Mouse (Mus musculus): ENCODE measurements at regions not wholly inside any gene's neighbourhood (a gene's known extent, or its start where the extent isn't known, plus 50 kb on each side); places are given as distances from the start of the nearest gene placed in this dataset.

DNA sequence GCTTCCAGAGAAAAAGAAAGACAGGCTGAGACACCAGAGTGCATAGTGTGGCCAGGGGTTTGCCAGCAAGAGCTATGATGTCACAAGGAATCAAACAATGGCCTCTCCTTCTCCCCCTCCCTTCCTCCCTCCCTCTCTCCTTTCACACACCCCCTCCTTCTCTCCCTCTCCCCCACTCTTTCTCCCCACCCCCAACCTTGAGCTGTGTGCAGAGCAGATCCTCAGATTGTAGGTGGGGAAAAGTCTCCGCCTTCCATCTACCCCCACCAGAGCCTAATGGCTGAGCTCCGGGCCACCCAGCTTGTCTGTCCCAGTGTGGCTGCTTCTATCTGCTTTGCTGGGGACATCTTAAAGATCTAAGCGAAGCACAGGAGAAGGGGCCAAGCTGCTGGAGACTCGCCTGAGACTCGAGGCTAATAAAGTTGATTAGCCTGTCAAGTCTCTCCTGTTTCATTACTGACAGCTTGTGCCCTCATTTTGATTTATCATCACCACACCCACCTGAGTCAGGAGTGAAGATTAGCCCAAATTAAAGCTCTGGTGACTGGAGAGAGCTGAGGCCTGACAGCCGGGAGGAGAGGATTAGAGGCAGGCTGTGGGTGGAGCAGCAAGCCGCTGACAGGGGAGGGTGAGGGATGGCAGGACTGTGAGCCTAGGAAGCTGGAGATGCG lies 272.8 kb downstream of the Cbln1 start:
- TF ChIP-seq CTCF (IDR thresholded peaks at IDR 0.05; ENCODE audit: insufficient read depth, low read length) (no peak), POLR2A (IDR thresholded peaks at IDR 0.05; ENCODE audit: borderline replicate concordance, extremely low read depth, low read depth, low read length) (no peak)

All from lung, adult 2 months (tissue).